Mouse (Mus musculus) liver, adult 2 months (tissue): ENCODE data around the gene Uap1l1.

ENCODE experiments used
- CTCF ChIP-seq: fragments of 200-500 bp; IDR thresholded peaks from 2 replicates; pipeline ENCODE4 v1.5.1; 2011; ENCODE audit warnings: low read depth, low read length, control low read depth
- POLR2A ChIP-seq: fragments of 200-500 bp; IDR thresholded peaks from 2 replicates; pipeline ENCODE4 v1.6.1; 2011; ENCODE audit warnings: low read length, control low read depth; ENCODE audit not compliant: insufficient read depth; ENCODE audit errors: extremely low read depth

GRCm38 (mm10) chr2:25350701-25351100 is 14.8 kb downstream of the Uap1l1 start:
- TF ChIP-seq CTCF (no peak), POLR2A (no peak)
